Mouse (Mus musculus): ENCODE measurements around the gene Rhbdl1. TPM values are rescaled to one million over a fixed set of nuclear protein-coding genes. Genes with fewer than 3 reads are reported as not detected.

Gene Rhbdl1
- 10 to 100 TPM; 58.5 to 61.5 TPM for total RNA-seq (2021)

- intact Hi-C loops (cut with DNase I): no loop called here
- DNase-seq: peak; percentile 82
These were observed at the start of gene Rhbdl1 for GRCm38 (mm10) chr17:25837076-25837410. TSS of gene Rhbdl1 (minus strand) at chr17:25837295.

- DNase-seq: no peak
- intact Hi-C loops (cut with DNase I): no loop called here
These were observed 49.7 kb upstream of the Rhbdl1 start for GRCm38 (mm10) chr17:25886806-25887205.

DNA sequence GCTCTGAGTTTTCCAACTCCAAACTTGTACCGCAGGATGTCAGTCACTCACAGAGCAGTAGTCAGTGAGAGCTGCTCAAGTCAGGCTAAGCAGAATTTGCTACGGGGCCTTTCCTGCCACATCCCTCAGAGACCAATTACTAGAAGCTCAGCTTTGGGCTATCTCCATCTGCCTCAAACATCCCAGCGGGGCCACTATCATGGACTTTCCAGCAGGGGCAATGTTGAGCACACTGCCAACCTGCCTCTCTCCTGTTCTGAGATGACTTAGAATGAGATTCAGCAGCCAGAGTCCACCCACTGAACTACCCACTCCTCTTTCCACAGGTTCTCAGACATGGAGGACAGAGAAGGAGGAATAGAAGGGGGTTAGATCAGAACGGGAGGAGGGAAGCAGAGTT is 48.5 kb upstream of the Rhbdl1 start:
- DNase-seq: no peak
- intact Hi-C loops (cut with DNase I): no loop called here

DNA sequence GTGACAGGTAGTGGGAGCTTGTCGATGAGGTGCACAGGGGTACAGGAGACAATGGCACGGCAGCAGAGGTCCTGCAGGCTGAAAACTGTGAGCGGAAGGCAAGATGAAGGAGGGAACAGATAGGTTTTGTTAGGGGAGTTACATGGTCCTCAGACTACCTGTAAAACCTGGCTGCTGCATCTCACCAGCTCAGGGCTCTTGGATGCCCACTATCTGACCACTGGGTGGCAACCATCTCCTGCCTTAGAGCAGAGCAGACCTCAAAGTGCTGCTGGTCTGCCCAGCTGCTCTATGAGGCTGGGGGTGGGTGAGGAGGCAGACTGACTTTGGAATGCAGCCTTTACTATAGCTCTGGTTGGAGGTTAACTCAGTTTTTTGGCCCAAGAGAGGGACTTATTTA is 46.7 kb upstream of the Rhbdl1 start:
- intact Hi-C loops (cut with DNase I): no loop called here
- DNase-seq: no peak

GRCm38 (mm10) chr17:25883268-25883667 is 46.2 kb upstream of the Rhbdl1 start:
- no peak for DNase-seq
- intact Hi-C loops (cut with DNase I): no loop called here

DNA sequence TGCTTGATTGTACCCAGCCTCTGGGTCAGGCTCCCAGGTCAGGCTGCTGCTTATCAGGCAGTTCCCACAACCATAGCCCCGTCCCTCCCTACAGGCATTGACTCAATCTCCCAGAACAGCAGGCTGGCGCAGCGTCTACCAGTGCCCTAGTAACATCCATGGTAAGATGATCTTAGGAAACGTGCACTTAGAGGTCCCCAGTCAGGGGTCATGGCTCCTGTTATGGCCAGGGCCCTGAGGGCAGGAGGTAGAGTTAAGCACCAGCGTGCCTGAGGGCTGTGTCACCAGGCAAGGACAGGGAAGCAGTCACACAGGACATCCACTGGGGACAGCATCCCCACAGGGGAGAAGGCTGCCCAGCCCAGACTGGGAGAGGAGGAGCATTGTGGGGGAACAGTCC is 45.2 kb upstream of the Rhbdl1 start:
- intact Hi-C loops (cut with DNase I): no loop called here
- no peak for DNase-seq

DNA sequence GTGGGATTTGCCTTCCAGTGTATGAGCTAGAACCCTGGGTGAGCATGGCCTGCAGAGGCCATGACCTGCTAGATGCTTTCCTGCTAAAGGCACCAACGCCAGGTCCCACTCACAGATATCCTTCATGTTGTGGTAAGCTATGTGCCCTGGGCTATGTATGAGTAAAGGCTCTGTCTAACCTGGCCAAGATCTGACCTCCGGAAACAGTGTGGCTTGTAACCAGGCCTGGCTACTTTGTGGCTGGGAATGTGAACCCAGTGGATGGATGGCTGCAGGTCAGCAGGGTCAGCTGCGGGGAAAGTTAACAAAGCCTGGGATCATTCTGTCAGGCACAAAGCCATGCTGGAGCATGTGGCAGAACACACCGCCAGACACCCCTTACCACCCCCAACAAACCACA is 44.6 kb upstream of the Rhbdl1 start:
- intact Hi-C loops (cut with DNase I): no loop called here
- no peak for DNase-seq

- intact Hi-C loops (cut with DNase I): no loop called here
- DNase-seq: no peak
These were observed 44.0 kb upstream of the Rhbdl1 start for GRCm38 (mm10) chr17:25880913-25881641.

GRCm38 (mm10) chr17:25880196-25880910 is 43.3 kb upstream of the Rhbdl1 start, which contains the start of gene Wfikkn1:
TSS of gene Wfikkn1 (minus strand) at chr17:25880858.
- intact Hi-C loops (cut with DNase I): no loop called here
- DNase-seq: no peak

DNA sequence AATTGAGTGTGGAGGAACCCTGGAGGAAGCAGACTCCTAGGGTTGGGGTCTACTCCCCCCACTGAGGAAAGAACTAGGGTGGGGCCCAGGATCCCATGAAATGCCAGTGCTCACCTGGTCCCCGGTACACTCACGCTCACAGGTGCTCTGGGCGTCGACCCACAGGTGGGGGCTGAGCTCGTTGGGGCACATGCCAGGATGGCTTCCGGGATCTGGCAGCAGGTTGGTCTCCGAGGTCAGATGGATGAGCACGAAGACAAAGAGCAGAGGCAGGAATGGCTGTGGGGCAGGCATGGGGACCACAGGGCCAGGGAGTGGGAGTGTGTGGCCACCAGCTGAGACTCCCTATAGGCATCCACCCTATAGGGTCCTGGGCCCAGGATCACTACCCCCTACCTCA is 42.7 kb upstream of the Rhbdl1 start:
- intact Hi-C loops (cut with DNase I): no loop called here
- DNase-seq: no peak

DNA sequence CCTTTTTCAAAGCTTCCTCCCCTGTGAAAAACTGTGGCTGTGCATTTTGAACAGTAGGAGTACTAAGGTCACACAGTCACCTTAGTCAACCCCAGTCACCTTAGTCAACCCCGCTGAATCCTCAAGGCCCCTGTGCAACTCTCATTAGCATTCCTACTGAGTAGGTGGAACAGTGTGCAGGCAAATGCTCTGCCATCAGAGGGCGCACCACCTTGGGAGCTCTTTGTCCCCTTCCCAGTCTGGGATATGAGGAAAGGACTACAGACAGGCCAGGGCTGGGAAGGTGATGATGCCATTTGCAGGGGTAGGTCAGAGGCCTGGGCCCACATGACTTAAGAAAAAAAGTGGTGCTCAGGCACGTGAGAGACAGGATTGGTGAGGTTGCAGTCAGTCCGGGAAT is 42.2 kb upstream of the Rhbdl1 start:
- peak; percentile 51 for DNase-seq
- intact Hi-C loops (cut with DNase I): no loop called here

- intact Hi-C loops (cut with DNase I): no loop called here
- no peak for DNase-seq
These were observed 41.6 kb upstream of the Rhbdl1 start for GRCm38 (mm10) chr17:25878611-25879180.

GRCm38 (mm10) chr17:25877741-25878610 is 40.9 kb upstream of the Rhbdl1 start:
- no peak for DNase-seq
- intact Hi-C loops (cut with DNase I): no loop called here

DNA sequence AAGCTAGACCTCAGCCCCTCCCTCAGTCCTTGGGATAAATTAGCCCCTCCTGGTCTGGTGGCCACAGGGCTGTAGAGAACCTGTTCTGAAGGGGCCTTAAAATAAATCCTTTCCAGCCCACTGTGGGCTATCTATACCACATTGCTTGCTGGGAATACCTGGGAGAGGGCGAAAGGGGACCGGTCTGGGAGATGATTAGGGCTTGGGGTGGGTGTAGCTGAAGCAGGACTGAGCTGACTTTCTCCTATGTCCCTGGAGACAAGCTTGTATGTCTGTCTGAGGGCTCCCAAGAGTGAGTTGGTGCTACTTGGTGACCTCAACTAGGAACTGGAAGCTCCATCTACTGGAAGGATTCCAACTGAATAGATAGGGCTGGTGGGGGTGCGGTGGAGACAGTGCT is 39.9 kb upstream of the Rhbdl1 start:
- intact Hi-C loops (cut with DNase I): no loop called here
- DNase-seq: no peak

GRCm38 (mm10) chr17:25876347-25876915 is 39.3 kb upstream of the Rhbdl1 start:
- intact Hi-C loops (cut with DNase I): no loop called here
- DNase-seq: no peak

DNA sequence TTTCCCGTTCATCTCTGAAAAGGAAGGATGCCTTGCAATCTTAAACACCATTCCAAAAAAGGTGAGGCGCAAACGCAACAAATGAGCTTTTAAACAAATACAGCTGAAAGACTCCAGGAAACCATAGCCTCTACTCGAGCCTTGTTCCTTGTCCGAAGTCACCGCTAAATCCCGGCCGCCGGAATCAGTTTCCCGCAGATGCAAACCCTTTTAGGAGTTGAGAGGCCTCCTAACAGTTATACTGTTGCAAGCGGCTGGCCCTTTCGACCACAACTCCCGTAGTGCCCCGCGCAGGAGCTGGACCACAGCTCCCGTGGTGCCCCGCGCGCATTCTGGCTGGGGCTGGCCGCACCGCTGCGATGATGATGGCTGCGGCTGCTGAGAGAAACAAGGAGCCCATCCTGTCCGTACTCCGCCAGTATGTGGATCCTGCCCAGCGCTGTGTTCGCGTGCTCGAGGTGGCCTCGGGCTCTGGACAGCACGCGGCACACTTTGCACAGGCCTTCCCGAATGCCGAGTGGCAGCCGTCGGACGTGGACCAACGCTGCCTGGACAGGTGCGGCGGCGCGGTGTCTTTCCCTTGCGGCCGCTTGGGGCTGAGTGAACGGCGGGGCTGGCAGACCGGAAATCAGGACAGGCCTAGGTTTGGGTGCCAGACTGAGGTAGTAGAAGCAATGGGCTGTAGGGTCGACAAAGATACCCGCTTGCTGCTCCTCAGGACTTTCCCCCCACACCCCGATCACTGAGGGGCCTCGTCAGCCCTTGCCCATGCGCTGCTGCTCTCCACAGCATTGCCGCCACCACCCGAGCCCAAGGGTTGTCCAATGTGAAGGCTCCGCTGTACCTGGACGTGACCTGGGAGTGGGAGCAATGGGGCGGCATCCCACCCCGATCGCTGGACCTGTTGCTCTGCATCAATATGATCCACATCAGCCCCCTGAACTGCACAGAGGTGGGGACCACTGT is 38.4 kb upstream of the Rhbdl1 start:
- peak; percentile 93 for DNase-seq
- intact Hi-C loops (cut with DNase I): no loop called here

- DNase-seq: peak; percentile 92
- intact Hi-C loops (cut with DNase I): no loop called here
These were observed 37.7 kb upstream of the Rhbdl1 start, which contains the start of gene Mettl26 for GRCm38 (mm10) chr17:25874721-25875170. TSS of gene Mettl26 (plus strand) at chr17:25875074.

GRCm38 (mm10) chr17:25874148-25874720 is 37.1 kb upstream of the Rhbdl1 start:
- intact Hi-C loops (cut with DNase I): no loop called here
- DNase-seq: no peak

All from left cerebral cortex, postnatal 4 days (tissue).